Mouse (Mus musculus) liver, embryonic 15.5 days (tissue): Measurements from ENCODE around the gene Gm6096. TPM values are rescaled to one million over a fixed set of nuclear protein-coding genes. Genes with fewer than 3 reads are reported as not detected.
"Not testable (repeated sequence)": the region's sequence is repeated elsewhere in the genome, so short reads cannot be mapped to it uniquely, and the experiment has no call there.

Experiments
- ATAC-seq: fragments of 200-750 bp; cut with Nextera tagmentation; 2 replicates; pipeline ENCODE4 v1.8.0; 2017; ENCODE audit warnings: moderate number of reproducible peaks, mild to moderate bottlenecking, moderate library complexity; ENCODE audit not compliant: insufficient read depth
- H3K27ac ChIP-seq: fragments of 300-500 bp; sonication (generic); replicated peaks from 2 replicates; pipeline ENCODE4 v1.5.1; 2015; ENCODE audit warnings: mild to moderate bottlenecking, inconsistent platforms
- H3K27me3 ChIP-seq: fragments of 300-500 bp; sonication (generic); 2 replicates; pipeline ENCODE4 v1.6.1; 2015; ENCODE audit warnings: mild to moderate bottlenecking, inconsistent platforms
- H3K36me3 ChIP-seq: fragments of 300-500 bp; sonication (generic); replicated peaks from 2 replicates; pipeline ENCODE4 v1.6.1; 2015; ENCODE audit warnings: moderate library complexity, mild to moderate bottlenecking, inconsistent platforms
- H3K4me1 ChIP-seq: fragments of 300-500 bp; sonication (generic); replicated peaks from 2 replicates; pipeline ENCODE4 v1.6.1; 2015; ENCODE audit warnings: inconsistent platforms
- H3K4me2 ChIP-seq: fragments of 300-500 bp; sonication (generic); 2 replicates; pipeline ENCODE4 v1.6.1; 2015; ENCODE audit warnings: moderate library complexity, mild to moderate bottlenecking, inconsistent platforms
- H3K4me3 ChIP-seq: fragments of 300-500 bp; sonication (generic); replicated peaks from 2 replicates; pipeline ENCODE4 v1.5.1; 2015; ENCODE audit warnings: mild to moderate bottlenecking, inconsistent platforms
- H3K9ac ChIP-seq: fragments of 300-500 bp; sonication (generic); 2 replicates; pipeline ENCODE4 v1.6.1; 2015; ENCODE audit warnings: moderate library complexity, mild to moderate bottlenecking, inconsistent platforms
- H3K9me3 ChIP-seq: fragments of 300-500 bp; sonication (generic); replicated peaks from 2 replicates; pipeline ENCODE4 v1.6.1; 2016; ENCODE audit warnings: inconsistent platforms
- WGBS: fragments of 180-500 bp; shearing (Covaris S2); methylation state at CpG from one replicate; pipeline ENCODE4 v1.1.7; 2015; ENCODE audit warnings: mixed read lengths; ENCODE audit not compliant: insufficient replicate concordance; 5-methylcytosine and 5-hydroxymethylcytosine counted together
- polyA plus RNA-seq: library from polyadenylated mRNA; unstranded; fragments of >200 nt; fragmentation: Nextera tagmentation; extraction: Ambion mirVana; gene quantifications from 2 replicates; pipeline ENCODE4 v1.2.1, GENCODE M21; 2015

Gene Gm6096
- polyA plus RNA-seq, result not detected in 2 replicates

- no peak for ATAC-seq
- Histone ChIP-seq H3K27me3 (no peaks in the 10 kb centered on the region), H3K4me2 (no peak within 1 kb of the TSS), H3K9ac (no peak within 1 kb of the TSS), H3K27ac (no peak within 1 kb of the TSS), H3K9me3 (no peaks in the 10 kb centered on the region), H3K4me1 (no peaks in the 10 kb centered on the region), H3K36me3 (peaks cover 90% of the 10 kb centered on the region), H3K4me3 (no peak within 1 kb of the TSS)
- WGBS, result 84% methylated on average over 7 of the region's 7 CpGs
These were observed at the start of gene Gm6096 for GRCm38 (mm10) chr7:34250738-34251137. TSS of gene Gm6096 (plus strand) at chr7:34251038.

- not testable (repeated sequence) for ATAC-seq, H3K4me3 ChIP-seq, H3K9me3 ChIP-seq, H3K27me3 ChIP-seq, H3K27ac ChIP-seq, H3K4me2 ChIP-seq, H3K4me1 ChIP-seq, H3K9ac ChIP-seq
- peaks cover 62% of the 10 kb centered on the region for H3K36me3 ChIP-seq
- 86% methylated on average over 10 of the region's 10 CpGs for WGBS
These were observed 48.7 kb upstream of the Gm6096 start for GRCm38 (mm10) chr7:34202147-34202546.

- no peak overlapping the region for H3K27ac ChIP-seq
- H3K4me1 ChIP-seq, result no peaks in the 10 kb centered on the region
- H3K9me3 ChIP-seq, result no peaks in the 10 kb centered on the region
- H3K4me2 ChIP-seq, result no peak overlapping the region
- peaks cover 96% of the 10 kb centered on the region for H3K36me3 ChIP-seq
- WGBS, result 72% methylated on average over 6 of the region's 6 CpGs
- ATAC-seq, result no peak
- H3K9ac ChIP-seq, result no peak overlapping the region
- no peaks in the 10 kb centered on the region for H3K27me3 ChIP-seq
- H3K4me3 ChIP-seq, result no peak overlapping the region
These were observed 44.5 kb upstream of the Gm6096 start for GRCm38 (mm10) chr7:34206331-34206730.

- Histone ChIP-seq H3K9me3 (no peaks in the 10 kb centered on the region), H3K4me3 (no peak overlapping the region), H3K4me1 (no peaks in the 10 kb centered on the region), H3K27ac (no peak overlapping the region), H3K4me2 (no peak overlapping the region), H3K9ac (no peak overlapping the region), H3K36me3 (peaks cover 96% of the 10 kb centered on the region), H3K27me3 (no peaks in the 10 kb centered on the region)
- whole genome bisulfite sequencing, result 75% methylated on average over 9 of the region's 9 CpGs
- ATAC-seq, result no peak
These were observed 42.7 kb upstream of the Gm6096 start for GRCm38 (mm10) chr7:34208027-34208745.

GRCm38 (mm10) chr7:34213281-34213680 lies 37.6 kb upstream of the Gm6096 start:
- H3K27me3 ChIP-seq, result no peaks in the 10 kb centered on the region
- H3K4me2 ChIP-seq, result no peak overlapping the region
- no peak overlapping the region for H3K9ac ChIP-seq
- peaks cover 11% of the 10 kb centered on the region; the same call in 1 of the 2 replicates for H3K4me1 ChIP-seq
- no peak overlapping the region for H3K27ac ChIP-seq
- H3K9me3 ChIP-seq, result no peaks in the 10 kb centered on the region
- no peak overlapping the region for H3K4me3 ChIP-seq
- peaks cover 95% of the 10 kb centered on the region for H3K36me3 ChIP-seq
- 70% methylated on average over 7 of the region's 7 CpGs for WGBS
- no peak for ATAC-seq

- 69% methylated on average over 8 of the region's 8 CpGs for WGBS
- no peak for ATAC-seq
- Histone ChIP-seq H3K4me3 (no peak overlapping the region), H3K4me1 (peaks cover 11% of the 10 kb centered on the region; the same call in 1 of the 2 replicates), H3K36me3 (peaks cover 96% of the 10 kb centered on the region), H3K9ac (no peak overlapping the region), H3K9me3 (no peaks in the 10 kb centered on the region), H3K4me2 (no peak overlapping the region), H3K27me3 (no peaks in the 10 kb centered on the region), H3K27ac (no peak overlapping the region)
These were observed 36.2 kb upstream of the Gm6096 start for GRCm38 (mm10) chr7:34214644-34215043.

GRCm38 (mm10) chr7:34215481-34215880 lies 35.4 kb upstream of the Gm6096 start:
- Histone ChIP-seq H3K9me3 (no peaks in the 10 kb centered on the region), H3K27me3 (no peaks in the 10 kb centered on the region), H3K27ac (no peak overlapping the region), H3K9ac (no peak overlapping the region), H3K36me3 (peaks cover 97% of the 10 kb centered on the region), H3K4me3 (no peak overlapping the region), H3K4me2 (no peak overlapping the region), H3K4me1 (peaks cover 11% of the 10 kb centered on the region; the same call in 1 of the 2 replicates)
- no peak for ATAC-seq
- WGBS, result 69% methylated on average over 9 of the region's 9 CpGs

GRCm38 (mm10) chr7:34216474-34216873 lies 34.4 kb upstream of the Gm6096 start:
- Histone ChIP-seq H3K9ac (no peak overlapping the region), H3K4me3 (no peak overlapping the region), H3K4me1 (peaks cover 11% of the 10 kb centered on the region; the same call in 1 of the 2 replicates), H3K9me3 (no peaks in the 10 kb centered on the region), H3K27ac (no peak overlapping the region), H3K36me3 (peaks cover 97% of the 10 kb centered on the region), H3K4me2 (no peak overlapping the region), H3K27me3 (no peaks in the 10 kb centered on the region)
- ATAC-seq, result no peak
- 71% methylated on average over 10 of the region's 10 CpGs for WGBS

GRCm38 (mm10) chr7:34218496-34218895 lies 32.3 kb upstream of the Gm6096 start:
- Histone ChIP-seq H3K36me3 (peaks cover 98% of the 10 kb centered on the region), H3K4me1 (peaks cover 11% of the 10 kb centered on the region; the same call in 1 of the 2 replicates), H3K27me3 (no peaks in the 10 kb centered on the region), H3K4me2 (no peak overlapping the region), H3K9ac (no peak overlapping the region), H3K27ac (no peak overlapping the region), H3K4me3 (no peak overlapping the region), H3K9me3 (no peaks in the 10 kb centered on the region)
- no peak for ATAC-seq
- WGBS, result 59% methylated on average over 1 of the region's 1 CpGs

- no peak overlapping the region for H3K4me2 ChIP-seq
- H3K27ac ChIP-seq, result no peak overlapping the region
- no peaks in the 10 kb centered on the region for H3K27me3 ChIP-seq
- H3K36me3 ChIP-seq, result peaks cover 98% of the 10 kb centered on the region
- peaks cover 13% of the 10 kb centered on the region for H3K4me1 ChIP-seq
- no peak overlapping the region for H3K4me3 ChIP-seq
- no peak for ATAC-seq
- H3K9ac ChIP-seq, result no peak overlapping the region
- 82% methylated on average over 9 of the region's 9 CpGs for WGBS
- H3K9me3 ChIP-seq, result no peaks in the 10 kb centered on the region
These were observed 29.1 kb upstream of the Gm6096 start for GRCm38 (mm10) chr7:34221594-34222250.

GRCm38 (mm10) chr7:34222340-34222739 lies 28.5 kb upstream of the Gm6096 start:
- no peak overlapping the region for H3K4me2 ChIP-seq
- H3K36me3 ChIP-seq, result peaks cover 98% of the 10 kb centered on the region
- H3K4me3 ChIP-seq, result no peak overlapping the region
- no peaks in the 10 kb centered on the region for H3K27me3 ChIP-seq
- H3K27ac ChIP-seq, result no peak overlapping the region
- ATAC-seq, result no peak
- no peak overlapping the region for H3K9ac ChIP-seq
- H3K9me3 ChIP-seq, result no peaks in the 10 kb centered on the region
- peaks cover 19% of the 10 kb centered on the region for H3K4me1 ChIP-seq
- 87% methylated on average over 10 of the region's 10 CpGs for WGBS
